Mouse (Mus musculus) naive thymus-derived CD4-positive, alpha-beta T cell, adult 5 months (primary cell): ENCODE data around the gene Krt17. TPM values are rescaled to one million over a fixed set of nuclear protein-coding genes. Genes with fewer than 3 reads are reported as not detected.

Experiments
- polyA plus RNA-seq: library from polyadenylated mRNA; unstranded; fragments of 100-300 nt; shearing (Covaris generic); gene quantifications from one replicate; pipeline ENCODE4 v1.2.1, GENCODE M21; 2017

Gene Krt17
- not detected for polyA plus RNA-seq

GRCm38 (mm10) chr11:100260514-100261234 lies at the start of gene Krt17:
Krt17 (minus strand) TSS chr11:100261029.

GRCm38 (mm10) chr11:100269821-100270332 lies 9.0 kb upstream of the Krt17 start, which contains the start of gene Krt42:
Krt42 (minus strand) TSS chr11:100269871.

GRCm38 (mm10) chr11:100248852-100249465 lies 11.9 kb downstream of the Krt17 start, which contains the start of gene Krt16:
Krt16 (minus strand) TSS chr11:100248902.

GRCm38 (mm10) chr11:100207498-100207897 lies 53.3 kb downstream of the Krt17 start, which contains the start of gene Krt14:
Krt14 (minus strand) TSS chr11:100207548.

Other genes starting within 250 kb of the Krt17 start
- not detected for gene Krt33a, start 244.8 kb downstream of the Krt17 start, polyA plus RNA-seq
- gene Krt33b, start 231.2 kb downstream of the Krt17 start, polyA plus RNA-seq, result not detected
- not detected for gene Krt34, start 219.5 kb downstream of the Krt17 start, polyA plus RNA-seq
- not detected for gene Krt31, start 210.5 kb downstream of the Krt17 start, polyA plus RNA-seq
- not detected for gene Krt32, start 172.8 kb downstream of the Krt17 start, polyA plus RNA-seq
- gene Krt35, start 164.8 kb downstream of the Krt17 start, polyA plus RNA-seq, result not detected
- gene Krt36, start 155.4 kb downstream of the Krt17 start, polyA plus RNA-seq, result not detected
- not detected for gene Krt13, start 139.5 kb downstream of the Krt17 start, polyA plus RNA-seq
- gene Krt15, start 125.1 kb downstream of the Krt17 start, polyA plus RNA-seq, result not detected
- not detected for gene Krt19, start 112.4 kb downstream of the Krt17 start, polyA plus RNA-seq
- not detected for gene Krt9, start 67.8 kb downstream of the Krt17 start, polyA plus RNA-seq
- not detected for gene Krt14, start 53.5 kb downstream of the Krt17 start, polyA plus RNA-seq
- gene Krt16, start 12.1 kb downstream of the Krt17 start, polyA plus RNA-seq, result not detected
- gene Krt42, start 8.8 kb upstream of the Krt17 start, polyA plus RNA-seq, result not detected
- gene Eif1, start 58.9 kb upstream of the Krt17 start, polyA plus RNA-seq, result 4,878 TPM
- not detected for gene Gast, start 73.4 kb upstream of the Krt17 start, polyA plus RNA-seq
- gene Hap1, start 95.1 kb upstream of the Krt17 start, polyA plus RNA-seq, result not detected
- gene Jup, start 136.7 kb upstream of the Krt17 start, polyA plus RNA-seq, result 7.5 TPM
- gene P3h4, start 153.8 kb upstream of the Krt17 start, polyA plus RNA-seq, result not detected
- gene Fkbp10, start 154.7 kb upstream of the Krt17 start, polyA plus RNA-seq, result not detected
- gene Nt5c3b, start 180.8 kb upstream of the Krt17 start, polyA plus RNA-seq, result 116 TPM
- gene Klhl10, start 180.9 kb upstream of the Krt17 start, polyA plus RNA-seq, result not detected
- 7.8 TPM for gene Klhl11, start 211.7 kb upstream of the Krt17 start, polyA plus RNA-seq